Mouse (Mus musculus) gastrocnemius, postnatal 25 days (tissue): ENCODE measurements at regions not wholly inside any gene's neighbourhood (a gene's known extent, or its start where the extent isn't known, plus 50 kb on each side); places are given as distances from the start of the nearest gene placed in this dataset.

ENCODE experiments used
- DNase-seq: peaks from one replicate; pipeline ENCODE4 v3.0.0; 2022

- no peak for DNase-seq
Measured at GRCm38 (mm10) chr19:45288722-45289121, 53.1 kb upstream of the Lbx1 start.

- no peak for DNase-seq
Measured at GRCm38 (mm10) chr19:45297812-45298211, 62.2 kb upstream of the Lbx1 start.

- no peak for DNase-seq
Measured at GRCm38 (mm10) chr19:45299341-45299740, 63.7 kb upstream of the Lbx1 start.

- DNase-seq: no peak
Measured at GRCm38 (mm10) chr19:45299768-45300167, 63.8 kb upstream of the Btrc start.

- DNase-seq: peak; percentile 51
Measured at GRCm38 (mm10) chr19:45300691-45301431, 62.7 kb upstream of the Btrc start.

- DNase-seq: no peak
Measured at GRCm38 (mm10) chr19:45301432-45301732, 62.2 kb upstream of the Btrc start.

GRCm38 (mm10) chr19:45301733-45302547 is 61.6 kb upstream of the Btrc start:
- peak; percentile 48 for DNase-seq

- no peak for DNase-seq
Measured at GRCm38 (mm10) chr19:45302548-45303241, 60.8 kb upstream of the Btrc start.

GRCm38 (mm10) chr19:45304538-45304937 is 59.0 kb upstream of the Btrc start:
- no peak for DNase-seq

GRCm38 (mm10) chr19:45307299-45308275 is 55.9 kb upstream of the Btrc start:
- DNase-seq: peak; percentile 85

- DNase-seq: peak; percentile 51
Measured at GRCm38 (mm10) chr19:45308676-45309275, 54.8 kb upstream of the Btrc start.

- DNase-seq: no peak
Measured at GRCm38 (mm10) chr19:45310291-45310881, 53.1 kb upstream of the Btrc start.

- peak; percentile 87 for DNase-seq
Measured at GRCm38 (mm10) chr19:45310944-45311603, 52.5 kb upstream of the Btrc start.

- no peak for DNase-seq
Measured at GRCm38 (mm10) chr19:45311831-45312537, 51.5 kb upstream of the Btrc start.

GRCm38 (mm10) chr19:45312713-45313365 is 50.7 kb upstream of the Btrc start:
- DNase-seq: no peak
